In the genomic region with DNA sequence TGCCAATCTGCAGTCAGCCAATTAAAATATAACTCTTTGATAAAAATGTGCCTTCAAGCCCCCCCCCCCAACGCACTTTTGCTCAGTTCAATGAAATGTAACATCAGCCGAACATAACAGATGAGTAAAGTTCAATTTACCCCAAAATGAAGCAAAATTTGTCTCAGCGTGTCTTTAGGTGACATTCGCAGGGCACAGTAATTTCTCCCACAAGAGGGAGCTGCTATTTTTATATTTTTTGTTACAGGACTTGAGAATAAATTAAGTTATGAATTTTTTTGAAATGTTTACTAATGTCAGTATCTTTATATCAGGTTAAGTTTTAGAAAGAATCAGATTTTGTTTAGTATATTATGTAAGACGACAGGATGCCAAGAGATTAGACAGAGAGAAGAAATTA, we compare ENCODE assay signal across 10 mouse cellular contexts.
"Had no signal": no experiment of that assay in that cellular context is flagged by ENCODE, and none has a peak within 500 bp of the region (broad histone marks: within the 10 kb centered on the region; RNA-seq: fewer than 3 reads in every experiment).

No protein-coding gene starts in this region.

- ATAC-seq: liver, embryonic 12.5 days; midbrain, embryonic 13.5 days had no signal

- DNase-seq: kidney, adult 18-20 months; kidney, postnatal 14 days; right cerebral cortex, adult 18-20 months; right cerebral cortex, postnatal 25 days; thymus, postnatal 4 days had no signal

- H3K27ac ChIP-seq: limb, embryonic 15.5 days; liver, embryonic 12.5 days; midbrain, embryonic 13.5 days; neural tube, embryonic 15.5 days had no signal

- H3K4me3 ChIP-seq: limb, embryonic 15.5 days; liver, embryonic 12.5 days; midbrain, embryonic 13.5 days; myocyte; neural tube, embryonic 15.5 days had no signal
